Mouse (Mus musculus) ovary, postnatal 14 days (tissue): ENCODE measurements around the gene Nmnat2.

Experiments used
- DNase-seq: peaks from one replicate; pipeline ENCODE4 v3.0.0; 2022; ENCODE audit warnings: low spot score

Gene Nmnat2

DNA sequence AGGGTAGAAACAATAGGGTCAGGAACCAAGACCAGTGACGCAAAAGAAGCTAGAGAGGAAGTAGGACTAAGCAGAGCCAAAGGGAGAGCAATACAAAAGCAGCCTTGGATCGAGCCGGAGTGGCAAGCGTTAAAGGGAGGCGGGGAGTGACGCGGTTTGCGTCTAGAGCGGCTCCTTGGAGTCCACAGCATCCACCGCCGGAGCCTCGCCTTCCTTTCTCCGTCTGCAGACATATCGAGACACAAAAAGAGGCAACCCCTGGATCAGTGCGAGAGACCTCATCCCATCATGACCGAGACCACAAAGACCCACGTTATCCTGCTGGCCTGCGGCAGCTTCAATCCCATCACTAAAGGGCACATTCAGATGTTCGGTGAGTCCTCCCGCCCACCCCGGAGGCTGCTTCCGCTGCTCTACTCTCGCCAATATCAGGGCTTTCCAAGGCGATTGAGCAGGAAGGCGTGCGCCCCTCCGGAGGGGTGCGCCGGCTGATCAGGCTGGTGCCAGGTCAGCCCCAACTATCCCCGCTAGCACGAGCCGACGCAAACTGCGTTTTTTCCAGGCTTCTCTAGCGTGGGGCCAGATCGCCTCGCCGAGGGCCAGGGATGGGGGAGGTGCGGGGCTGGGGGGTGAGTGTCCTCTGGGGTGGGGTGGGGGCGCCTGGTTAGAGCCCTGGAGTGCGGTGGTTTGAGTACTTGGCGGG is at the start of gene Nmnat2:
TSS of gene Nmnat2 (plus strand) at position 173 of the 703 bp plus-strand sequence.
- no peak for DNase-seq

DNA sequence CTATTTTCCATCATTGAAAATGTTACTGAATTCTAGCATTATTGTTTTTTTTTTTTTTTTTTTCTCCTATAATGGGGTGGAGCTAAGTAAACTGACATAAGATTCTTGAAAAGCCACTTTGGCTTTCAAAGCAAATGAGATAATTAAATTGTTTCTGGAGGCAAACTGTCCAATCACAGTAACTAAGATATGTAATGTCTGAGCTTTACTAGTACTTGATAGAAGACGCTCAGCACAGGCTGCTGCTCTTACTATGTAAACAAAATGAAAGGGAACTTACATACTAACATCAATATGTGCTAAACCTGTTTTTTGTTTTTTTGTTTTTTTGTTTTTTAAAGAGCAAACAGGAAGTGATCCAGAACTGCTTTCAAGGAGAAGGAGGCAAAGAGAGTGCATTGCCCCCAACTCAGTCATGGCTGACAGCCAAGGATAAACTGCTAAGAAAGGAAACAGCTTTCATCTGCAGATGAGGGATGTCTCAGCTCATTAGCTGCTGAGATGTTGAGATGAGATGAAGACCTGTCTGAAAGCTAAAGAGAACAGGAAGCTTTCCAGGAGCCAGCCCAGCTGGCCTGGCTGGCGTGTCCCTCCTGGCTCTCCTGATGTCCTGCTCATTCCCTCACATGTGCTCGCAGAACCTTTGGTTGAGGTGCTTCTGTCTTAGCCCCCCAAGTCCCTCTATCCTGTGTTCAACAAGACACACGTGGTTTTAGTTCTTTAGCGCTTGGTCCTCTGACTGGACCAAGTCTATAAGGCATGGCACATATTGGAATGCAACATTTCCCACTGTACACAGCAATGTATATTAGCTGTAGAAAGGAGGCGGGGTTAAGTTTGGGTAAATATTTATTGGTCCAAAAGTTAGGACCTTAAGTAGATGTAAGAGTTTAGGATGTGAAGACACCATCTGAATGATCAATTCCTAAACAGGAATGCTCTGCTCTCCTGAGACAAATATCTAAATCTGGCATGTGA is 41.0 kb upstream of the Nmnat2 start:
- DNase-seq, result no peak

DNA sequence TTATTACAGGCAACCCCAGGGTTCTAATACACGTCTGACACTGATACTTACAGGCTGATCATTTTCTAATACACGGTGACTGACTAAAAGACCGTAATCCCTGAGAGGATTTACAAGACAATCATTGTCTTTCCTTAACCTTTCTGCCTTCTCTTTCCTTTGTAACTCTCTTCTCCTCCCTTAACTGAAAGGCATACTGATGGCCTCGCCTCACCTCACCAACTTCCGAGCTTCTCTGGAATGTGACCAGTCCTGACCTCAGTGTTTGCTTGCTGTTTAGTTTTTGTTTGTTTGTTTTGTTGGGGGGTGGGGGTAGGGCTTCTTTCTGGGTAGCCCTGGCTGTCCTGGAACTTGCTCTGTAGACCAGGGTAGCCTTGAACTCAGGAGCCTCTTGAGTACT is 39.0 kb upstream of the Nmnat2 start:
- DNase-seq, result no peak

DNA sequence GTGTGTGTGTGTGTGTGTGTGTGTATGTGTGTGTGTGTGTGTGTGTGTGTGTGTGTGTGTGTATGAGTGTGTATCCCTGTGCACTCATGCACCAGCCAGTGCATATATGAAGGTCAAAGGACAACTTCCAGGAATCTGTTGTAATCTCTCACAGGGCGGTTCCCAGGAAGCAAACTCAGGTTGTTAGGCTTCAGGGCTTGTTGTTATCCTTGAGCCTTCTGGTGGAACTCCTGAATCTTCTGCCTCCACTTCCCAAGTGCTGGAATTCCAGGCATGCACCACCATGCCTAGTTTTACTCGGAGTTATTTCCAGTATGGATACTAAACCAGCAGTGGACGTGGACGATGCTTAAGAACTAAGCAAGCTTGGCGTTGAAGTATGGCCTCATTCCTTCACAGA is 37.9 kb upstream of the Nmnat2 start:
- DNase-seq, result no peak

DNA sequence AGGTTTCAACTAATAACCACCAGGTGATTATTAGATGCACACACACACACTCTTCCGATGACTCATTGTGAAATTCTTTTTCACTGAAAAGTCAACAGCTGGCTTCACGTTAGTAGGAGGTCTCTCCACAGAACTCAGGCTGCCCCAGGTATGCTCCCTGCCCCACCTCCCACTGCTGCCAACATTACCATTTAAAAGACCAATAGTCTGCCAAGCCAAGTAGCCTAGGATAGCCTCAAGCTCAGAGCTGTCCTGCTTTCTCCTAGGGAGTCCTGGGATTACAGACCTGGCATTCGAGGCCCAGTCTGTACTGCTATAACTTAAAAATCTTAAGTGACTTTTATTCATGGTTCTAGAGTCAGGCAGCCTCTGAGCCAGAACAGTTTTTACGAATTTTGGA is 37.2 kb upstream of the Nmnat2 start:
- DNase-seq, result no peak

DNA sequence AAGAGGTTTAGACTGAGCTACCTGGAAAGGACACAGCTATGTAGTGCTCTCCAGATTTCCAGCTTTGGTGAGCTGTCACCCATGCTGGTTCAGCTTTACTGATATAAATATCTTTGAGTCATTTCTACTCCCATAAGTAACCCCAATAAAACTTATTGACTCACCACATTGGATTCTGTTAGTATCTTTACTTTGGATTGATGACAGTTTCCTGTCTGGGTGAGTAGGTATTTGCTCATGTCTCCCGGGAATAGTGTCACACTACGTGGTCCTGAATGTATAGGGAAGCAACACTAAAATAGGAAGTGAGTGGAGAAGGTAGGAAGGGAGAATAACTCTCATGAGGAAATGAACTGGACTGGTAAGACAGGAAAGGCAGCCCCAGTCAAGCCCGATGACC is 33.0 kb upstream of the Nmnat2 start:
- DNase-seq, result no peak

DNA sequence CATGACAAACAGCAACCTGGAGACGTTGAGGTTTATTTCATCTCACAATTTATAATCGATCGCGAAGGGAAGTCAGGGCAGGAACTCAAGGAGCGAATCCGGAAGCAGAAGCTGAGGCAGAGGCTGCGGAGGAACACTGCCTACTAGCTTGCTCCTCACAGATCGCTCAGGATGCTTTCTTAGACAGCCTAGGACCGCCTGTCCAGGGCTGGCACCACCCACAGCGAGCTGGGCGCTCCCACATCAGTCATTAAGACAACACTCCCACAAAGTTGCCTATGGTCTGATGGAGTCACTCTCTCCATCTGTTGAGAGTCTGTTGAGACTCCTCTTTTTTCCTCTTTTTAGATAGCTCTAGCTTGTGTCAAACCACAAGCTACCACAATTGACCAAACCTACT is 20.8 kb upstream of the Nmnat2 start:
- no peak for DNase-seq

DNA sequence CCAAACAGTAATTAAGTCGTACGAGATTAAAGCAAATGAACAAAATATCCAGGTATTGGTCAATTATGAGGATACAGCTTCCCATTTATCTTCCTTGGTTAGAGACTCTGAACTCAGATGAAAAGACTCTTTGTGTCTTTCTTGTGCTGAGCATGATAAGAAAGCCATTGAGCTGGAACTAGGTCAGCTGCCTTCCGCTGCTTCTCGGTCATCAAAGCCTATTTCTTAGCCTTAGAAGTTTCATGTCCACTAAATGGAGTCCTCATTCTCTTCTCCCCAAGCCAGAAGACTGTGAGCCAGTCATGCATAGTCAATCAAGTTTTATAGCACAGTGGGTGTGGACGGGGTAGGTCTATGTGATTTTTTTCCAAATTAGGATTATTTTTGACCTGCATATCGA is 19.3 kb upstream of the Nmnat2 start:
- no peak for DNase-seq

DNA sequence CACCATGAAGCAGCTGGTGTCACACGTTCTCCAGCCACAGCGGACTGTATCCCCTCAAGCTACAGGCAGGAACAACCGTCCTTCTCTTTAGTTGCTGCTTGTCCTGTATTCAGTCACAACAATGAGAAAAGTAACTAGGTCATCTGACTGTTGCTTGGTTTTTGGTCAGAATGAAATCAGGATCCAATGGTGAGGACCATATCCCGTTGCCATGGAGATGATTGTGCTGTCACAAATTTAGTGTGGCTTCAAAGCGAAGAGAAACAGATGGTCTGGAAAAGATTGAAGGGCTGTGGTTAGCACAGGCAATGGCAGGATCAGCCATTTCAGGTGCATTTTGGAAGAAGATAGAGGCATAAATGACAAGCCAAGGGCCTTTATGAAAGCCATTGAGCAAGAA is 18.4 kb upstream of the Nmnat2 start:
- no peak for DNase-seq

DNA sequence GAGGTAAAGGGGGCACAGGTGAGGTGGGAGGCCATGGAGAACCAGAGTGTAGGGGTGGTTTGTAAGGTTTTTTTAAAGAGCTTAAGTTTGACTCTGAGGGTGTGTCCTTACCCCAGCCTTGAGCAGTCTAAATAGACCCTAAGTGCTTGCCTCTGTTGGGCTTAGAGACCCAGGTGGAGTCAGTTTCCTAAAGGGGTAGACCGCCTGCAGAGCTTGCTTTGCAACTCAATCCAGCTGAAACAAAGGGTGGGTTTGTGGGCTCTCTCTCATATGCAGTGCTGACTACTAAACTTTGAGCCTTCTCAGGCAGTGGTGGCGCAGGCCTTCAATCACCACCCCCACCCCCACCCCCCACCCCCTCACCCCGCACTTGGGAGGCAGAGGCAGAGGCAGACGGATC is 11.8 kb upstream of the Nmnat2 start:
- no peak for DNase-seq

DNA sequence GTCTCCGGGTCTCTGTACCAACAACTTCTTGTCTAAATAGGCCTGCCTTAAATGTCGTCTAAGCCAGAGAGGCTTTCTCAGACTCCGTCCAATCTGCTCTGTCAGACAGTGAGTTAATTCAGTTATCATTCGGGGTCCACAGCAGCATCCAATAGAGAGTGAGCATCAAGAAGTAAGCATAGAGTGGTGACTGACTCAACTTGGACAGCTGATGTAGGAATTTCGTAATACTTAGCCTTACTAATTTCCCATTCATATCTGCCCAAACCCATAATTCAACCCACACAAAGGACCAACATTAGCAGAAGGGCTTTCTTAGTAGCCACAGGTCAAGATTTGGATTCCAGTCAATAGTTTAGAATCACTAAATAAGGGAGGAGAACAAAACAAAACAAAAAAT is 626 bp upstream of the Nmnat2 start:
- no peak for DNase-seq

DNA sequence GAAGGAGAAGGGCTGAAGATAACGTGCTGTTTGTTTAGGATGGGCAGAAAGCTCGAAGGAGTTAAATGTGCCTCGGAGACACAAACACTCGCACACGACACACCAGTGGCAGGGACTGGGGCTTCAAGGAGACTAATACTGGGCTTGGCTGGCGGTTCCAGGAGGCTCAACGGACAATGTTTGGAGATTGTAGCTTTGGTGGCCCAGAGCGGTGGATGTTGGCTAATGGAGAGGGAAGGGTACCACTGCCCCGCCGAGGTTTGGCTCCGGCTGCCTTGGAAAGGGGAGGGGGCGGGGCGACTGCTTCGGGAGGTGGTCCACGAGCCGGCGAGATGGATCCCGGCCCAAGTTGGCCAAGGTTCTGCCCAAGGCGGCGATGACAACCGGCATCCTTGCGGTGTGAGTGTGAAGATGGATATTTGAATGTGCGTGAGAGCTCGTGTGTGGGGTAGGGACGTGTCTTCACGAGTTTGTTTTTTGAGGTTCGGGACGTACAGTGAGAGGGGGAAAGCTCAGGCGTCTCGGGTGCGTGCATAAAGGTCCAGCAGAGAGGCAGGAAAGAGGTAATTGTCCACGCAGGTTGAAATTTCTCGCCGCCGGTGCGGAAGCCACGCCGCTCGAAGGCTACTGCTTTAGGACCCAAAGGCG is 895 bp downstream of the Nmnat2 start:
- no peak for DNase-seq

DNA sequence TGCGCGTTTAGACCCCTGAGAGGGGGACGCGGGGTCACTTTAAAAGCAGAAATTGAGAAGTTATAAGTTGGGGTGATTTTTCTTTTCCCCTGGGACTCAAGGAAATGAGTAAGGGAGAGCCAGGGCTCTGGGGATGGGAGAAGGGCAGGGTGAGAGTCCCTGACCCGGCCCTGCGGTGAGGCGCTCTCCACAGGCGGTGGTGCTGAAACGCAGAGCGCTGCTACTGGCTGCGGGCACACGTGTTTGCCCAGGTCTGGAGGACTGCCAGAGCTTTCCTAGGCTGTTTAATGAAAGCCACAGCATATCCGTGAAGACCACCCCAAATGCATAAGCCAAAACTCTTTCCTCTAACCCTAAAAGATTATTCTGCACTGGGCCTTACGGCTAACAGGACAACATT is 1.4 kb downstream of the Nmnat2 start:
- peak; percentile 69 for DNase-seq

DNA sequence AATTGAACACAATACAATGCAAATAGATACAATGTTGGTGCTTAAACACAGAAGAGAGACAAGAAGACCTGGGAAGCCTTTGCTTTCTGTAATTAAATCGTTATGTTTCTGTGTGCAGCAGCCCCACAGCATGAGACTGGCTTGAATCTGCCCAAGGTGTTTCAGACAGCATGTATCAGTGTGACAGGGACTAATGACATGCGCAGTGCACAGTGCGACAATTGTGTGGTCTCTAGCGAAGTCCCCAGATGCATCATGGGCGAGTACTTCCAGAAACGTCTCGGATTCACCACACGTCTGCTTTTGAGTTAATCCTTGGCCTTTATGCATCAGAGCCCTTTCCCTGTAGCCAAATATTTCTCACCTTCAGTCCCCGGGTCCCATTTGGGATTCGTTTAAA is 9.6 kb downstream of the Nmnat2 start:
- no peak for DNase-seq

DNA sequence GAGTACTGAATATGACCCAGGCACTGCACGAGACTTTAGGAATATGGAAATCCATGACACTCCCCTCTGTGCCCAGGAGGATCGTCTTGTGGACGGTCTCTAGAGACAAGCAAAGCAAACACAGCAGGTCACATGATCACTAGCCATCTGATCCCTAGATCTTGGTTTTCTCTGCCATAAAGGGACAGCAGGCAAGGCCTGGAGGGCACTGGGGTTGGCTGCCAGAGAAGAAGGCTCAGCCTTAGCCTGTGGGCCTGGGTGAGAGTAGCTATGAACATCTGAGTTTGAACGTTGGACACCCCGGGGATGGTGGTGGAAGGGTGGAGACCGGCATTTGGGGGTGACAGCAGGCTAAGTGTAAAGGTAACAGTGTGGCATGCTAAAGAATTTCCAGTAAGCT is 11.4 kb downstream of the Nmnat2 start:
- DNase-seq, result no peak

DNA sequence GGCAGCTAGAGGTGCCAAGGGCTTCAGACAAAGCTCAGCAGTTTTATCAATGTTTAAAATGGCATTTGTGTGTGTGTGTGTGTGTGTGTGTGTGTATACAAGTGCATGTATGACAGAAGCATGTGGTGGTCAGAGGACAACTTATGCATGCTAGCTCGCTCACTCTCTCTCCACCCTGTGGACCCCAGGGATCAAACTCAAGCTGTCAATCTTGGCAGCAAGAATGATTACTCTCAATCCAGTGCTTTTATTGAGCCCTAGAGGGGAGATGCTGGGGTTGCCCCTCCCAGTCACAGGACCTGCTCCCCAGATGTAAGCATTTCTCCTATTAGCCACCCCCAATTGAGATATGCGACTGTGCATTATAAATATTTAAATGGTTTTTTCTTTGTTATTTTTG is 11.9 kb downstream of the Nmnat2 start:
- no peak for DNase-seq

DNA sequence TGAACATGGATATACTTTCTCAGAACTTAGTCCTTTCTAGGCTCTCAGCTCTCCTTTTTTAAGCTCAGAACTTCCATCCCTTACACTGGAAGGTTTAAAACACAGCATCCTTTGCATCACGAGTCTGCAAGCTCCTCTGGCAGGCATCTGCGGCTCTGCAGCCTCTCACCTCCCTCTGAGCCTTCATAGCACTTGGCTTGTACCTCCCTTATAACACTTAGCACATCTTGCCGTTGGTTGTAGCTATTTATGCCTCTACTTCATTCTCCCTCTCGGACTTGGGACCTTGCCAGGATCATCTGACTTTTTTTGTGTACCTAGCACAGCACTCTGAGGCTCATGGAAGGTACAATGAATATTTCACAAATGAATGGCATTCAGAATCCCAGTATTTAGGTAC is 14.3 kb downstream of the Nmnat2 start:
- no peak for DNase-seq

DNA sequence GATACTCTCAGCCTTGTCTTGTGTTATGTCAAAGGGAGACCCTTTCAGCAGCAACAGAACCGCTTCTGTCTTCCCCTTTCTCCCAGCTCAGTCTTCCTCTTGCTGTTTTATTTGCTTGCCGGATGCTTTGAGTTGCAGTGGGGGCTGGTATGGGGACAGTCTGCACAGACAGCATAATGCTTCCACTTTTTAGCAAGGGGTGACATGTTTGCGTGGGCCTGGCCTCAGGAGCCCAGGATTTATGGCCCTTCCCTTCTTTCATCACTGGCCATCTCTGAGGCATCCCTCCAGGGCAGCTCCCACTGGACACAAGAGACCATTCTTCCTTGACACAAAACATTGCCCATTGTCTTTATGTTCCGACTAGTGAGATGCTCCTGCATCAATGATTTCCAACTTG is 18.2 kb downstream of the Nmnat2 start:
- DNase-seq, result no peak

DNA sequence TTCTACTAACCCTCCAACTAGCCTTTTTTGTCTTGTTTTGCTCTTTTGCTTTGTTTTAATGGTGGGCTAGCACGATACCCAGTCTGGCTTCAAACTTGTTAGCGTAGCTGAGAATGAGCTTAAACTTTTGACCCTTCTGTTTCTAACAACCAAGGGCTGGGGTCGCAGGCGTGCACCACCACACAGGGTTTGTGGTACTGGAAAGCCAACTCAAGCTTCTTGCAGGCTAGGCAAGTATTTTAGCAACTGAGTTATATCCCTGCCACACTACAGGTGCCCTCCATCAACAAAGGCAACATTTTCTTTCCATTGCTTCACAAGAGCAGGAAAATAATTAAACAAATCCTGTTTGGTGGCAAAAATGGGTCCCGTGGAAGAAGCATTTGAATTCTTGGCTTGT is 18.6 kb downstream of the Nmnat2 start:
- DNase-seq, result no peak

DNA sequence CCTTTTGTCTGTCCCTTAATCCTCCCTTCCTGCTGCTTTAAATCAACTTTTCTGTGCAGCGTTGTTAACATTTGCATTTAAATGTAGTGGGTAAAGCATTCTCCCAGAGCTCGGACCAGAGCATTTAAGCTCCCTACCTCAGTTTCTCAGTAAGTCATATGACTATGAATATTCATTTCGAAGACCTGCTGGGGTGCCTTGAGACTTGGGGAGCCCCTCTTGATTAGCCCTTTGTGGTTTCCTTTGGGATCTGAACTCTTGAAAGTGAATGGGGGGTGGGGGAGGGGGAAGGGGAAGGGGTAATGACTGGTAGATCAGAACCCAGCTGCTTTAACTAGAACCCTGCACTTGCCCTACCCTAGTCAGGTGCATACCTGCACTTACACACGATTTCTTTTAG is 19.1 kb downstream of the Nmnat2 start:
- no peak for DNase-seq

DNA sequence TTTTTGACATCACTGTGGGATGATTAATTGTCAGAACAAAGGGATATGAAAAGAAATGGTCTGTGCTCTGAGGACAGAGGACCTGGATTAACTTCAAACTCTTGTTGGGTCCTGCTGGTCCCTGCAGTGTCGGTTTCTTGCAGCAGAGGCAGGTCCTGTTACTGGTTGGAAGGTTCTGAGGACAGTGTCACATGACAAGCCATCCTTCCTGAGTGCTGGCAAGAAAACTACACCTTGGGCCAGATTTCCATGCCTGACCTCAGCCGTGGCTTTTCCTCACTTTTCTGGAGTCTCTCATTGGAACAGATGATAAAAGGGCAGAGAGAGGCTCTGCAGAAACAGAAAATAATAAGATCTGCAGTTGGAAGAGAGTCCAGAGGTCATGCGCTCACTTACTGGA is 20.4 kb downstream of the Nmnat2 start:
- no peak for DNase-seq

DNA sequence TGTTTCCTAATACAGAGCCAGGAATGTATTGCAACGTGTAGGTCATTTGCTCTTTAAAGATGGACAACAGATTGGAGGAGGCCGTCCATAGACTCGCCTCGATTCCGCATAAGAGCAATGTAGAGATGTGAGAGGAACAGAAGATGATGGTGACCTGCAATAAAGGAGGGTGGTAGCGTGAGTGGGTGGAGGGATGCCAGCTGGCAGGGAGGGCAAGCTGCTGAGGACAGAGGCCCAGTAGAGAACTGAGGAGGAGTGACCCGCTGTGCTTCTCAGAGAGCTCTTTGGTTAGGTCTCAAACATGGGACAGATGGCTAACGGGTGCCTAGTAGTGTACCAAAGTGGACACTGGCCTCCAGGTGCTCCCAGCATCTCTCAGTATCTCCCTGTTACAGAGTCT is 23.9 kb downstream of the Nmnat2 start:
- no peak for DNase-seq

DNA sequence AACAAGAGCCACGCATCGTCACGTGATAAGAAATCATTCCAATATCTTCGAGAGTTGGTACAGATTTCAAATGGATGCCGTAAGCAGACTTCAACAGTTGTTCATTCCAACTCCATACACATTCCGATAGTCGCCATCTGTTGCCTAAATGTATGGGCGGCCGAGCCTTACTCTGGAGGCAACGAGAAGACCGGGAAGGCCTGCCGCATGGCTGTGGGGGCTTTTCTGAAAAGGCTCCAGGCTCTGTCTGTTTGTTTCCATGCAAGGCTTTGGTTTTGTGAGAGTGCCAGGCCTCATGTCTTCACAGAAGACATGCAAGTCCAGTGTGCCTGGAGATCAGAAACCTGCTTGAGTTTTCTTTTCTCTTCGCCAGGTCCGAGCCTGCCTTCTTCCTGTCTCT is 28.6 kb downstream of the Nmnat2 start:
- no peak for DNase-seq
